12 mouse cellular contexts compared by ENCODE assay signal in genomic region chr9:54802749-54803679, GRCm38 (mm10). TPM values are rescaled to one million over a fixed set of nuclear protein-coding genes. Genes with fewer than 3 reads are reported as not detected.
DNase-seq lines count a peak whose midpoint lies in the region; ATAC-seq and TF ChIP-seq lines count a peak whose summit lies in the region.
"Had no signal": no experiment of that assay in that cellular context is flagged by ENCODE, and none has a peak within 500 bp of the region (broad histone marks: within the 10 kb centered on the region; RNA-seq: fewer than 3 reads in every experiment).

No protein-coding gene starts in this region.

- H3K4me3 ChIP-seq in testis, adult 2 months (ENCODE audit: control insufficient read depth, low read depth, low read length) = peak overlapping the region; percentile 43
- no peak overlapping the region for H3K4me3 ChIP-seq in heart, embryonic 11.5 days (ENCODE audit: low read depth, low read length)
- H3K4me3 ChIP-seq: hindbrain, embryonic 15.5 days had no signal

- no peaks in the 10 kb centered on the region for H3K9me3 ChIP-seq in heart, embryonic 11.5 days (replicated peaks; ENCODE audit: control insufficient read depth, low read length)
- H3K9me3 ChIP-seq: hindbrain, embryonic 15.5 days had no signal

- no peak for DNase-seq in testis, postnatal 14 days (ENCODE audit: low spot score)
- DNase-seq in ZHBTc4 (ENCODE audit: low read depth, low spot score) = peak; percentile 83
- DNase-seq in fibroblast of lung, adult 2 months (ENCODE audit: low read depth) = peak; percentile 77
- no peak for DNase-seq in adrenal gland, adult 18-20 months (ENCODE audit: low spot score in 2 of 2)
- DNase-seq: adrenal gland, postnatal 14 days; layer of hippocampus, adult 9-11 months; right cerebral cortex, postnatal 4 days had no signal

- H3K36me3 ChIP-seq in testis, adult 2 months (ENCODE audit: control insufficient read depth, insufficient read depth, low read length) = no peaks in the 10 kb centered on the region
- no peaks in the 10 kb centered on the region for H3K36me3 ChIP-seq in heart, embryonic 11.5 days (ENCODE audit: control insufficient read depth, insufficient read depth, low read length)
- H3K36me3 ChIP-seq: hindbrain, embryonic 15.5 days had no signal

- TF ChIP-seq POLR2A in testis, adult 2 months (IDR thresholded peaks at IDR 0.05; ENCODE audit: control insufficient read depth, low read depth, low read length) = no peak

- 64% methylated on average over 6 of the region's 6 CpGs for WGBS in heart, embryonic 11.5 days (ENCODE audit: insufficient replicate concordance)

- no peak for ATAC-seq in heart, embryonic 11.5 days (replicated peaks; ENCODE audit: insufficient number of reproducible peaks, low FRiP score, low TSS enrichment)
- no peak for ATAC-seq in granulocyte monocyte progenitor cell, adult 5-6 weeks (replicated peaks; ENCODE audit: poor library complexity, severe bottlenecking)

- H3K9ac ChIP-seq in heart, embryonic 11.5 days (ENCODE audit: low read depth, low read length) = no peak overlapping the region
- H3K9ac ChIP-seq: hindbrain, embryonic 15.5 days had no signal

- H3K27ac ChIP-seq in testis, adult 2 months (ENCODE audit: control insufficient read depth, insufficient read depth, low read depth, low read length) = no peak overlapping the region
- H3K27ac ChIP-seq in heart, embryonic 11.5 days (ENCODE audit: low read depth, low read length) = no peak overlapping the region
- H3K27ac ChIP-seq: hindbrain, embryonic 15.5 days had no signal

- no peaks in the 10 kb centered on the region for H3K27me3 ChIP-seq in testis, adult 2 months (ENCODE audit: control insufficient read depth, insufficient read depth, low read length)
- no peaks in the 10 kb centered on the region for H3K27me3 ChIP-seq in heart, embryonic 11.5 days (ENCODE audit: control insufficient read depth, insufficient read depth, low read length)
- H3K27me3 ChIP-seq: hindbrain, embryonic 15.5 days had no signal

- H3K4me1 ChIP-seq in testis, adult 2 months (ENCODE audit: control insufficient read depth, insufficient read depth, low read length) = no peaks in the 10 kb centered on the region; the same call in 1 of the 2 replicates
- 0 out of 2 replicates have a peak, but pooled peaks cover 2% of the 10 kb centered on the region for H3K4me1 ChIP-seq in heart, embryonic 11.5 days (ENCODE audit: control insufficient read depth, insufficient read depth, low read length)
- H3K4me1 ChIP-seq: hindbrain, embryonic 15.5 days had no signal

- H3K4me2 ChIP-seq in heart, embryonic 11.5 days = no peak overlapping the region
- H3K4me2 ChIP-seq: hindbrain, embryonic 15.5 days; liver, embryonic 11.5 days had no signal

- TF ChIP-seq CTCF in testis, adult 2 months (IDR thresholded peaks at IDR 0.05; ENCODE audit: control insufficient read depth, insufficient read depth, insufficient replicate concordance, low read depth, low read length) = no peak

RNA-seq across cellular contexts. Expression of gene Crabp1, which starts 38.5 kb away (rescaled TPM):
- polyA plus RNA-seq in testis, adult 2 months (2012; rRNA removed) = 12.2 and 13.1 TPM in 2 replicates
- 10 to 100 TPM in 1 of 2 experiments, 1 to 10 TPM in 1; 9.8 to 13.7 TPM for total RNA-seq in adrenal gland, adult 18-20 months (2021)
- polyA plus RNA-seq in heart, embryonic 11.5 days (2014; fragmentation: Nextera tagmentation; extraction: Ambion mirVana) = 50.3 and 56.9 TPM in 2 replicates
- total RNA-seq in granulocyte monocyte progenitor cell, adult 5-6 weeks (2014; fragmentation: Nextera tagmentation) = not detected in 2 replicates
- total RNA-seq in granulocyte monocyte progenitor cell, adult 5-6 weeks (2017) = not detected in 2 replicates

Comparison
In these comparisons a context has a peak if more than half of its experiments do, and no peak if none do; other contexts are left out.
1. DNase-seq: peak in ZHBTc4 (single experiment) and fibroblast of lung, adult 2 months (single experiment); none in testis, postnatal 14 days (single experiment) and adrenal gland, adult 18-20 months (0 of 2).
2. RNA of gene Crabp1, which starts 38.5 kb away (total RNA-seq): 9.8 to 13.7 TPM in adrenal gland, adult 18-20 months; not detected in granulocyte monocyte progenitor cell, adult 5-6 weeks; every median in the first group is over 10 times any median in the second.